Mouse (Mus musculus) hindbrain, embryonic 12.5 days (tissue): ENCODE results near the gene Senp1. TPM values are rescaled to one million over a fixed set of nuclear protein-coding genes. Genes with fewer than 3 reads are reported as not detected.

Experiments used
- ATAC-seq: fragments of 200-750 bp; cut with Nextera tagmentation; 2 replicates; pipeline ENCODE4 v1.8.0; 2017; ENCODE audit warnings: moderate TSS enrichment; ENCODE audit not compliant: low FRiP score
- H3K27ac ChIP-seq: fragments of 300-500 bp; sonication (generic); 2 replicates; pipeline ENCODE4 v1.5.1; 2016; ENCODE audit warnings: mild to moderate bottlenecking
- H3K27me3 ChIP-seq: fragments of 300-500 bp; sonication (generic); 2 replicates; pipeline ENCODE4 v1.6.1; 2016; ENCODE audit warnings: mild to moderate bottlenecking
- H3K36me3 ChIP-seq: fragments of 300-500 bp; sonication (generic); 2 replicates; pipeline ENCODE4 v1.6.1; 2016; ENCODE audit warnings: mild to moderate bottlenecking
- H3K4me1 ChIP-seq: fragments of 300-500 bp; sonication (generic); 2 replicates; pipeline ENCODE4 v1.6.1; 2016
- H3K4me2 ChIP-seq: fragments of 300-500 bp; sonication (generic); replicated peaks from 2 replicates; pipeline ENCODE4 v1.6.1; 2016; ENCODE audit warnings: mild to moderate bottlenecking
- H3K4me3 ChIP-seq: fragments of 300-500 bp; sonication (generic); 2 replicates; pipeline ENCODE4 v1.5.1; 2016; ENCODE audit warnings: mild to moderate bottlenecking
- H3K9ac ChIP-seq: fragments of 300-500 bp; sonication (generic); 2 replicates; pipeline ENCODE4 v1.6.1; 2016; ENCODE audit warnings: mild to moderate bottlenecking, moderate library complexity
- H3K9me3 ChIP-seq: fragments of 300-500 bp; sonication (generic); replicated peaks from 2 replicates; pipeline ENCODE4 v1.6.1; 2016; ENCODE audit warnings: mild to moderate bottlenecking
- WGBS: fragments of 180-500 bp; shearing (Covaris S2); methylation state at CpG from one replicate; pipeline ENCODE4 v1.1.7; 2016; 5-methylcytosine and 5-hydroxymethylcytosine counted together
- polyA plus RNA-seq: library from polyadenylated mRNA; unstranded; fragments of >200 nt; fragmentation: Nextera tagmentation; extraction: Ambion mirVana; gene quantifications from 2 replicates; pipeline ENCODE4 v1.2.1, GENCODE M21; 2016

Gene Senp1
- polyA plus RNA-seq, 1 experiment from 2014 or later, result 38.7 TPM

DNA sequence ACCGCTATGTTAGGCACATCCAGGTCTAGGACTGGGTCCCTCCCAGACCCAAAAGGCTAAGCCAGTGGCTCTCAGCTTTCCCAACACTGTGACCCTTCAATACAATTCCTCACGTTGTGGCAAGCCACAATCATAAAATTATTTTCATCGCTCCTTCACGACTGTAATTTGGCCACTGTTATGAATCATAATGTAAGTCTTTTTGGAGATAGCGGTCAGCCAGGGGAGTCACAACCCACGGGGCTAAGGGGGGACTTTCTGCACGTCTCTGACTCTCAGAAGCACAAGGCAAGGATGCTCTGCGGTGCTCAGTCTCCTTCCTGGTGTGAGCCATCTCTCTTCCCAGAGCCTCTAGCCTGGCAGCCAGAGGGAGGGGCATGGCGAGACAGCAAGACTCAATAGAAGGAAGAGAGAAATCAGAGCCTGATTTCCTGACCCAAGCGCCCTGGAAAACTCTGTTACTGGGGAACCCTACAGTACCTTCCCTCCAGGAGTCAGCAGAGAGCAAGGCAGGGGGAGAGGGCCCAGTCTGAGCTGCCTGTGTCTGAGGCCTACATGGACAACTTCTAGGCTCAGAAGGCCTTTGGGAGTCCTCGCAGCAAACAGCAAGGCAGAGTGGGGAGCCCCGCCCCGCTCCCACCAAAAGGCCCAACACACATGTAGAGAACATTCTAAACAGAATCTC is 101.4 kb downstream of the Senp1 start:
- WGBS, result 28% methylated on average over 13 of the region's 13 CpGs
- Histone ChIP-seq H3K4me1 (peaks cover 65% of the 10 kb centered on the region), H3K27ac (peak overlapping the region; percentile 94)

DNA sequence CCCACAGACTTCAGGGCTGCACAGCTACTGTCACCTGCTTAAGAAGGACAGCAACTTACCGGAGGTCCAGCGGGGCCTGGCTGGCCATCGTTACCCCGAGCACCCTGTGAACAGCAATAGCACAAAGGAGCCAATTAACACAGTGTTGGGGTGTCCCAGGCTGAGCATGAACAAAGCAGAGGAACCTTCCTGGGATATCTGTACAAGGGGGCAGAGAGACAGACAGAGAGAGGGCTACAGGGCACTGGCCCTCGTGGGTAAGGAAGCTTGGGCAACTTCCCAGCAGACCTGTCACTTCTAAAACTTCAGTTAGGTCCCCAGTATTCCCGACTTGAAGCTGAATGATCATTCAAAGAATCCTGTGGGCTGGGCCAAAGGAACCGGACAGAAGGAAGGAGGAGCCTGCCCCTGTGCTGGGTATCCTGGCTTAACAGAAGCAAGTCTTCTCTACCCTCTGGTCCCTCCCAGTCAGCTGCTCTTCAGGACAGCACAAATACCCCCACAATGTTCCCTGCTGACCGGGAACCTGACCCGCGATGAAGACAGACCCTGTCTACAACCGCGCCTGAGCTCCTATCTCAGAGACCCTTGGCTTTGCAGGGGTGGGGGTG is 102.2 kb downstream of the Senp1 start:
- Histone ChIP-seq H3K4me2 (peak overlapping the region; percentile 41; the same call in 1 of the 2 replicates), H3K9ac (peak overlapping the region; percentile 64; the same call in 1 of the 2 replicates), H3K36me3 (peaks cover 53% of the 10 kb centered on the region), H3K27ac (peak overlapping the region; percentile 94), H3K4me1 (peaks cover 61% of the 10 kb centered on the region), H3K9me3 (no peaks in the 10 kb centered on the region), H3K4me3 (no peak overlapping the region), H3K27me3 (no peaks in the 10 kb centered on the region)
- no peak for ATAC-seq
- 9% methylated on average over 12 of the region's 12 CpGs for WGBS

More for the DNA sequence above, 101.4 kb downstream of the Senp1 start:
- no peaks in the 10 kb centered on the region for H3K27me3 ChIP-seq
- peak overlapping the region; percentile 48 for H3K4me2 ChIP-seq
- H3K9ac ChIP-seq, result peak overlapping the region; percentile 64
- peak; percentile 10; the same call in 1 of the 2 replicates for ATAC-seq
- no peak overlapping the region for H3K4me3 ChIP-seq
- H3K36me3 ChIP-seq, result peaks cover 50% of the 10 kb centered on the region
- H3K9me3 ChIP-seq, result no peaks in the 10 kb centered on the region

DNA sequence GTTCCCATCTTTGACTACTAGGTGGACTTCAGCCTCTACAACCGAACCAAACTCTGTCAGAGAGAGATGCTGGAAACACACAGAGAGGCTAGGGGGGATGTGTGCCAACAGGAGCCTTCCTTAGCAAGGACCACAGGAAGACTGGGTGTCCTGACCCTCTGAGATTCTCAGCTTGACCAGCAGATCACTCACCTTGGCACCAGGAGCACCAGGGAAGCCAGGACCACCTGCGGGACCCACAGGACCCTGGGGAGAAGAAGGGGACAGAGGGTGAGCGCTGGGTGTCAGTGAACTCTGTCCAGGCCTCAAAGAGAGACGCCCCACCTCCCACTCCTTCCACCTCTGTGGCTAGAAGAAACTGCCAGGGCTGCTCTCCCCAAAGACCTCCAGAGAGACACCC is 102.8 kb downstream of the Senp1 start:
- Histone ChIP-seq H3K4me3 (no peak overlapping the region), H3K4me1 (peaks cover 54% of the 10 kb centered on the region), H3K27ac (peak overlapping the region; percentile 94), H3K9me3 (no peaks in the 10 kb centered on the region), H3K9ac (peak overlapping the region; percentile 46), H3K4me2 (peak overlapping the region; percentile 41), H3K36me3 (peaks cover 53% of the 10 kb centered on the region), H3K27me3 (no peaks in the 10 kb centered on the region)
- WGBS, result 4% methylated on average over 4 of the region's 4 CpGs
- no peak for ATAC-seq

GRCm38 (mm10) chr15:97990124-97990523 is 103.4 kb downstream of the Senp1 start:
- H3K4me3 ChIP-seq, result no peak overlapping the region
- peaks cover 54% of the 10 kb centered on the region for H3K36me3 ChIP-seq
- H3K4me1 ChIP-seq, result peaks cover 50% of the 10 kb centered on the region

DNA sequence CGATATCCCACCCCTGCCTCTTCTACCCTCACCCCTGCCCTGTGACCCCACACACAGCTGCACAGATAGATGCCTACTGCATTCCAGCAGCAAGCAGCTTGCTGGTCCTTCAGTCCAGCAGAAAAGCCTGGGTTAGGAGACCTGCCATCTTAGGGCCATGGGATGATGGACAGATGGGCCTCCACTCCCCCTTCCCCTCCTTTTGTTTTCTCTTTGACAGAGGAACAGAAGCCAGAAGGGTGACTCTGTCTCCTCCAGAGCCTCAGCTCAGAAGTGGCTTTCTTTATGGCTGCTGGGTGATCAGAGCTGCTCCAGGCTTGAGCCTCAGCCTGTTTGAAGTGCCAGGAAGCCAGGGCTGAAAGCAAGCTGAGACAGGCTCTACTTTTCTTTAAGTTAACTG is 104.0 kb downstream of the Senp1 start:
- Histone ChIP-seq H3K9me3 (no peaks in the 10 kb centered on the region), H3K4me3 (no peak overlapping the region), H3K9ac (no peak overlapping the region), H3K4me2 (peak overlapping the region; percentile 41), H3K36me3 (peaks cover 54% of the 10 kb centered on the region), H3K27ac (peak overlapping the region; percentile 94), H3K4me1 (peaks cover 50% of the 10 kb centered on the region), H3K27me3 (no peaks in the 10 kb centered on the region)
- ATAC-seq, result peak; percentile 9
- WGBS, result 0% methylated on average over 1 of the region's 1 CpGs

More at GRCm38 (mm10) chr15:97990124-97990523, 103.4 kb downstream of the Senp1 start:
- peak overlapping the region; percentile 94 for H3K27ac ChIP-seq
- ATAC-seq, result peak; percentile 49
- H3K27me3 ChIP-seq, result no peaks in the 10 kb centered on the region
- H3K4me2 ChIP-seq, result peak overlapping the region; percentile 41
- no peaks in the 10 kb centered on the region for H3K9me3 ChIP-seq
- 0% methylated on average over 6 of the region's 6 CpGs for WGBS
- H3K9ac ChIP-seq, result peak overlapping the region; percentile 46

Other genes with a start within 250 kb of the Senp1 start
- 26.7 and 29.1 TPM in 2 replicates for gene Hdac7, start 249.2 kb downstream of the Senp1 start, polyA plus RNA-seq
- 0.43 and 0.70 TPM in 2 replicates for gene Vdr, start 183.1 kb downstream of the Senp1 start, polyA plus RNA-seq
- gene Tmem106c, start 129.5 kb downstream of the Senp1 start, polyA plus RNA-seq, result 44.0 and 49.5 TPM in 2 replicates
- 459 and 487 TPM in 2 replicates for gene Col2a1, start 89.0 kb downstream of the Senp1 start, polyA plus RNA-seq
- gene Pfkm, start 1.2 kb downstream of the Senp1 start, polyA plus RNA-seq, result 53.4 TPM in 2 replicates
- 45.1 and 49.3 TPM in 2 replicates for gene Asb8, start 71.9 kb upstream of the Senp1 start, polyA plus RNA-seq
- 24.7 and 26.7 TPM in 2 replicates for gene Ccdc184, start 73.4 kb upstream of the Senp1 start, polyA plus RNA-seq
- gene Olfr288, start 101.8 kb upstream of the Senp1 start, polyA plus RNA-seq, result not detected in 2 replicates
- gene Gm44579, start 127.2 kb upstream of the Senp1 start, polyA plus RNA-seq, result not detected in 2 replicates
- gene Olfr287, start 127.3 kb upstream of the Senp1 start, polyA plus RNA-seq, result not detected in 2 replicates
- gene Olfr286, start 140.7 kb upstream of the Senp1 start, polyA plus RNA-seq, result not detected in 2 replicates
- gene H1fnt, start 163.5 kb upstream of the Senp1 start, polyA plus RNA-seq, result not detected in 2 replicates
- gene Zfp641, start 202.4 kb upstream of the Senp1 start, polyA plus RNA-seq, result 3.0 and 3.7 TPM in 2 replicates
- not detected in 2 replicates for gene Olfr285, start 223.6 kb upstream of the Senp1 start, polyA plus RNA-seq
- not detected in 2 replicates for gene Olfr284, start 247.2 kb upstream of the Senp1 start, polyA plus RNA-seq